Comparison of ENCODE assay signal across 16 mouse cellular contexts in genomic region chr10:87448257-87448656, GRCm38 (mm10). TPM values are rescaled to one million over a fixed set of nuclear protein-coding genes. Genes with fewer than 3 reads are reported as not detected.
DNase-seq lines count a peak whose midpoint lies in the region; ATAC-seq and TF ChIP-seq lines count a peak whose summit lies in the region.
"Had no signal": no experiment of that assay in that cellular context is flagged by ENCODE, and none has a peak within 500 bp of the region (broad histone marks: within the 10 kb centered on the region; RNA-seq: fewer than 3 reads in every experiment).

No protein-coding gene starts in this region.

- no peak for TF ChIP-seq CTCF in hindbrain, postnatal 0 days (IDR thresholded peaks at IDR 0.05; ENCODE audit: low read depth)
- no peak for TF ChIP-seq CTCF in midbrain, postnatal 0 days (IDR thresholded peaks at IDR 0.05)
- no peak for TF ChIP-seq CTCF in left cerebral cortex, adult 2 months (IDR thresholded peaks at IDR 0.05)

- no peak overlapping the region for H3K9ac ChIP-seq in embryonic facial prominence, embryonic 14.5 days (ENCODE audit: low read depth, low read length)
- no peak overlapping the region for H3K9ac ChIP-seq in forebrain, embryonic 14.5 days (ENCODE audit: low read length)
- H3K9ac ChIP-seq in hindbrain, postnatal 0 days (replicated peaks; ENCODE audit: low read length) = no peak overlapping the region
- no peak overlapping the region for H3K9ac ChIP-seq in midbrain, postnatal 0 days (replicated peaks; ENCODE audit: low read length, poor library complexity, severe bottlenecking)
- H3K9ac ChIP-seq: heart, embryonic 15.5 days; liver, embryonic 12.5 days had no signal

- intact Hi-C loops in left cerebral cortex, adult 2 months (cut with DNase I) = no loop called here

- no peak overlapping the region for H3K4me3 ChIP-seq in embryonic facial prominence, embryonic 14.5 days (ENCODE audit: low read depth, low read length)
- H3K4me3 ChIP-seq in forebrain, embryonic 14.5 days (ENCODE audit: low read depth, low read length) = no peak overlapping the region
- H3K4me3 ChIP-seq in hindbrain, postnatal 0 days (ENCODE audit: low read length) = no peak overlapping the region
- H3K4me3 ChIP-seq in midbrain, postnatal 0 days (ENCODE audit: low read depth, low read length) = no peak overlapping the region
- H3K4me3 ChIP-seq in left cerebral cortex, adult 2 months = no peak overlapping the region
- H3K4me3 ChIP-seq: heart, embryonic 15.5 days; liver, embryonic 12.5 days had no signal

- no peaks in the 10 kb centered on the region for H3K36me3 ChIP-seq in embryonic facial prominence, embryonic 14.5 days (ENCODE audit: control insufficient read depth, insufficient read depth, low read length)
- no peaks in the 10 kb centered on the region for H3K36me3 ChIP-seq in forebrain, embryonic 14.5 days (ENCODE audit: control insufficient read depth, insufficient read depth, low read length)
- no peaks in the 10 kb centered on the region for H3K36me3 ChIP-seq in hindbrain, postnatal 0 days (ENCODE audit: insufficient read depth, low read length)
- H3K36me3 ChIP-seq in midbrain, postnatal 0 days (ENCODE audit: insufficient read depth, low read length) = no peaks in the 10 kb centered on the region
- H3K36me3 ChIP-seq: heart, embryonic 15.5 days; liver, embryonic 12.5 days had no signal

- no peaks in the 10 kb centered on the region for H3K9me3 ChIP-seq in embryonic facial prominence, embryonic 14.5 days (ENCODE audit: control insufficient read depth, low read length)
- no peaks in the 10 kb centered on the region for H3K9me3 ChIP-seq in forebrain, embryonic 14.5 days (replicated peaks; ENCODE audit: control insufficient read depth, low read length)
- no peaks in the 10 kb centered on the region for H3K9me3 ChIP-seq in hindbrain, postnatal 0 days (ENCODE audit: low read length)
- H3K9me3 ChIP-seq in midbrain, postnatal 0 days (ENCODE audit: low read length) = no peaks in the 10 kb centered on the region
- H3K9me3 ChIP-seq: heart, embryonic 15.5 days; liver, embryonic 12.5 days had no signal

- H3K27me3 ChIP-seq in embryonic facial prominence, embryonic 14.5 days (replicated peaks; ENCODE audit: control insufficient read depth, insufficient read depth, low read length) = no peaks in the 10 kb centered on the region
- H3K27me3 ChIP-seq in forebrain, embryonic 14.5 days (replicated peaks; ENCODE audit: control insufficient read depth, insufficient read depth, low read length) = no peaks in the 10 kb centered on the region
- H3K27me3 ChIP-seq in hindbrain, postnatal 0 days (ENCODE audit: insufficient read depth, low read length) = no peaks in the 10 kb centered on the region
- H3K27me3 ChIP-seq in midbrain, postnatal 0 days (ENCODE audit: insufficient read depth, low read length) = no peaks in the 10 kb centered on the region
- H3K27me3 ChIP-seq: CH12.LX; heart, embryonic 15.5 days; liver, embryonic 12.5 days had no signal

- 0 out of 2 replicates have a peak overlapping the region, but pooled peaks have one; percentile 39 for H3K4me2 ChIP-seq in embryonic facial prominence, embryonic 14.5 days (ENCODE audit: low read depth, low read length)
- peak overlapping the region; percentile 40; the same call in 1 of the 2 replicates for H3K4me2 ChIP-seq in forebrain, embryonic 14.5 days (ENCODE audit: low read length)
- peak overlapping the region; percentile 49; the same call in 1 of the 2 replicates for H3K4me2 ChIP-seq in hindbrain, postnatal 0 days (ENCODE audit: low read depth, low read length)
- peak overlapping the region; percentile 42; the same call in 1 of the 2 replicates for H3K4me2 ChIP-seq in midbrain, postnatal 0 days (ENCODE audit: low read depth, low read length, poor library complexity, severe bottlenecking)
- H3K4me2 ChIP-seq: liver, embryonic 12.5 days had no signal

- ATAC-seq in embryonic facial prominence, embryonic 14.5 days (ENCODE audit: low read depth) = no peak
- peak; percentile 1; the same call in 1 of the 2 replicates for ATAC-seq in forebrain, embryonic 14.5 days
- ATAC-seq in hindbrain, postnatal 0 days = no peak; the same call in 1 of the 2 replicates
- ATAC-seq in midbrain, postnatal 0 days (ENCODE audit: low FRiP score) = no peak
- ATAC-seq: inflammation-experienced regulatory T-cells, adult 6 months; liver, embryonic 12.5 days; lung, postnatal 0 days had no signal

- no peak overlapping the region for H3K27ac ChIP-seq in embryonic facial prominence, embryonic 14.5 days (replicated peaks; ENCODE audit: low read depth, low read length)
- H3K27ac ChIP-seq in forebrain, embryonic 14.5 days (ENCODE audit: low read depth, low read length) = peak overlapping the region; percentile 70
- H3K27ac ChIP-seq in hindbrain, postnatal 0 days = 0 out of 2 replicates have a peak overlapping the region, but pooled peaks have one; percentile 11
- no peak overlapping the region for H3K27ac ChIP-seq in midbrain, postnatal 0 days (ENCODE audit: low read depth, low read length)
- H3K27ac ChIP-seq in left cerebral cortex, adult 2 months = no peak overlapping the region
- H3K27ac ChIP-seq: heart, embryonic 15.5 days; kidney, postnatal 0 days; liver, embryonic 12.5 days had no signal

- no peak for DNase-seq in embryonic facial prominence, embryonic 14.5 days (ENCODE audit: low spot score)
- no peak for DNase-seq in forebrain, embryonic 14.5 days (ENCODE audit: low spot score)
- DNase-seq in hindbrain, postnatal 0 days (ENCODE audit: low spot score) = no peak
- no peak for DNase-seq in midbrain, postnatal 0 days (ENCODE audit: low spot score)
- no peak for DNase-seq in left cerebral cortex, adult 2 months (ENCODE audit: extremely low spot score in 1 of 2, low spot score in 2 of 2)
- DNase-seq in MN1 (ENCODE audit: low spot score) = no peak
- no peak for DNase-seq in gastrocnemius, postnatal 25 days
- DNase-seq: adrenal gland, postnatal 10 days had no signal

- H3K4me1 ChIP-seq in embryonic facial prominence, embryonic 14.5 days (ENCODE audit: control insufficient read depth, insufficient read depth, low read length) = peaks cover 3% of the 10 kb centered on the region; the same call in 1 of the 2 replicates
- peaks cover 11% of the 10 kb centered on the region for H3K4me1 ChIP-seq in forebrain, embryonic 14.5 days (ENCODE audit: control insufficient read depth, insufficient read depth, low read length)
- H3K4me1 ChIP-seq in hindbrain, postnatal 0 days (ENCODE audit: insufficient read depth, low read length) = 0 out of 2 replicates have a peak, but pooled peaks cover 9% of the 10 kb centered on the region
- H3K4me1 ChIP-seq in midbrain, postnatal 0 days (ENCODE audit: insufficient read depth, low read length) = peaks cover 2% of the 10 kb centered on the region; the same call in 1 of the 2 replicates
- H3K4me1 ChIP-seq: heart, embryonic 15.5 days; liver, embryonic 12.5 days had no signal

- WGBS in embryonic facial prominence, embryonic 14.5 days = 49% methylated on average over 5 of the region's 5 CpGs
- WGBS in forebrain, embryonic 14.5 days = 9% methylated on average over 5 of the region's 5 CpGs
- WGBS in hindbrain, postnatal 0 days = 29% methylated on average over 5 of the region's 5 CpGs
- 33% methylated on average over 5 of the region's 5 CpGs for WGBS in midbrain, postnatal 0 days

RNA-seq across cellular contexts. Expression of gene Ascl1, which starts 45.2 kb away (rescaled TPM):
- polyA plus RNA-seq in embryonic facial prominence, embryonic 14.5 days (2014; fragmentation: Nextera tagmentation; extraction: Ambion mirVana) = 2.4 and 2.9 TPM in 2 replicates
- polyA plus RNA-seq in forebrain, embryonic 14.5 days (2014; fragmentation: Nextera tagmentation; extraction: Ambion mirVana) = 26.6 and 28.8 TPM in 2 replicates
- 19.4 and 23.9 TPM in 2 replicates for total RNA-seq in hindbrain, postnatal 0 days (2014; rRNA removed)
- 4.6 and 4.7 TPM in 2 replicates for polyA plus RNA-seq in hindbrain, postnatal 0 days (2015; fragmentation: Nextera tagmentation; extraction: Ambion mirVana)
- total RNA-seq in midbrain, postnatal 0 days (2014; rRNA removed) = 9.2 and 16.3 TPM in 2 replicates
- 2.5 and 2.8 TPM in 2 replicates for polyA plus RNA-seq in midbrain, postnatal 0 days (2015; fragmentation: Nextera tagmentation; extraction: Ambion mirVana)
- 1 to 10 TPM; 6.1 to 6.2 TPM for total RNA-seq in left cerebral cortex, adult 2 months (2021)
- not detected for total RNA-seq in gastrocnemius, postnatal 25 days (2021)
- total RNA-seq: CH12.LX; gastrocnemius, adult 8-10 months had no signal
- polyA plus RNA-seq: inflammation-experienced regulatory T-cells, adult 6 months; spleen, adult 2 months had no signal

Comparison
In these comparisons a context has a peak if more than half of its experiments do, and no peak if none do; other contexts are left out.
1. H3K27ac ChIP-seq: peak in forebrain, embryonic 14.5 days (single experiment) and hindbrain, postnatal 0 days (single experiment); none in embryonic facial prominence, embryonic 14.5 days (single experiment), midbrain, postnatal 0 days (single experiment) and left cerebral cortex, adult 2 months (single experiment).
2. Peak in every context shown above with its lines, with median percentiles within 50 percentile points of each other: H3K4me2 ChIP-seq.